Mouse (Mus musculus) gastrocnemius, adult 2 months (tissue): ENCODE results near the gene Nr6a1. TPM values are rescaled to one million over a fixed set of nuclear protein-coding genes. Genes with fewer than 3 reads are reported as not detected.
A peak's percentile ranks its signal among the peaks of the same experiment; 100 is the strongest.

Experiments
- DNase-seq: peaks from one replicate; pipeline ENCODE4 v3.0.0; 2022
- H3K27ac ChIP-seq: fragments of 200-600 bp; 2 replicates; pipeline ENCODE4 v1.8.1; 2022; ENCODE audit warnings: mild to moderate bottlenecking
- H3K4me3 ChIP-seq: fragments of 200-600 bp; 2 replicates; pipeline ENCODE4 v1.8.1; 2022; ENCODE audit warnings: mild to moderate bottlenecking, moderate library complexity
- CTCF ChIP-seq: fragments of 200-600 bp; IDR thresholded peaks from 2 replicates; pipeline ENCODE4 v1.8.1; 2022; ENCODE audit warnings: antibody characterized with exemption, mild to moderate bottlenecking, moderate library complexity
- intact Hi-C: fragments of 180-260 bp; cut with DNase I; formaldehyde crosslinking; loops from one replicate; pipeline ENCODE4 v1.15.1; 2025
- total RNA-seq, 2 experiments: library from RNA; stranded (reverse); gene quantifications; 2 replicates each; pipeline ENCODE4 v1.2.3; 2021

Gene Nr6a1
- total RNA-seq, 2 experiments from 2014 or later: 3.4 to 4.8 TPM

- Histone ChIP-seq H3K4me3 (0 out of 2 replicates have a peak overlapping the region, but pooled peaks have one; percentile 2), H3K27ac (peak overlapping the region; percentile 66)
- intact Hi-C loops: no loop called here
- peak; percentile 79 for DNase-seq
- no peak for TF ChIP-seq CTCF
These were observed 22.8 kb upstream of the Nr6a1 start for GRCm38 (mm10) chr2:38950281-38950719.

DNA sequence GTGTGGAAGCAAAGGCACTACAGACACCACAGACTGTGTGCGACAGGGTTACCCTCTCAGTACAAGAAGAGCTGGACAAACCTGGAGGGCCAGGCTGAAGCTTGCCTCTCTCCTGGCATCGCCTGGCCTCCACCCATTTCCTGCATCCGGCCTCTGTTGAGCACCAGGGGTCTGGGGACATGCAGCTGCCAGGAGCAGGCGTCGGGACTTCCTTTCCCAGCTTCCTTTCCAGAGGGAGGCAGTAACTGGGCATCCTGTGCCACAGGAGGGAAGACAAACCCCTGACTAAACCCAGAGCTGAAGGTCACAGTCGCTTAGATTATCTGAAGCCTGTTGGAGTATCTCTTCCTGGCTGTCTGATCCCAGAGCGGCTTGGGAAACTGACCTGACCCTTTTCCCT lies 20.1 kb upstream of the Nr6a1 start:
- H3K4me3 ChIP-seq: no peak overlapping the region
- peak overlapping the region; percentile 51 for H3K27ac ChIP-seq
- no peak for DNase-seq
- TF ChIP-seq CTCF: no peak
- intact Hi-C loops: no loop called here

GRCm38 (mm10) chr2:38944460-38945161 lies 17.1 kb upstream of the Nr6a1 start:
- intact Hi-C loops: no loop called here
- TF ChIP-seq CTCF: peak; percentile 24; the same call in 1 of the 2 replicates
- DNase-seq: peak; percentile 46
- no peak overlapping the region for H3K4me3 ChIP-seq
- H3K27ac ChIP-seq: no peak overlapping the region

GRCm38 (mm10) chr2:38943977-38944376 lies 16.5 kb upstream of the Nr6a1 start:
- TF ChIP-seq CTCF: no peak
- H3K27ac ChIP-seq: peak overlapping the region; percentile 12; the same call in 1 of the 2 replicates
- no peak for DNase-seq
- H3K4me3 ChIP-seq: no peak overlapping the region
- intact Hi-C loops: no loop called here

- intact Hi-C loops: no loop called here
- no peak for TF ChIP-seq CTCF
- no peak overlapping the region for H3K4me3 ChIP-seq
- peak overlapping the region; percentile 35; the same call in 1 of the 2 replicates for H3K27ac ChIP-seq
- no peak for DNase-seq
These were observed 15.7 kb upstream of the Nr6a1 start for GRCm38 (mm10) chr2:38943161-38943560.

- Histone ChIP-seq H3K4me3 (no peak overlapping the region), H3K27ac (no peak overlapping the region)
- DNase-seq: no peak
- intact Hi-C loops: no loop called here
- TF ChIP-seq CTCF: no peak
These were observed 14.4 kb upstream of the Nr6a1 start for GRCm38 (mm10) chr2:38941898-38942297.

GRCm38 (mm10) chr2:38941426-38941825 lies 13.9 kb upstream of the Nr6a1 start:
- DNase-seq: no peak
- intact Hi-C loops: no loop called here
- H3K4me3 ChIP-seq: no peak overlapping the region
- TF ChIP-seq CTCF: no peak
- no peak overlapping the region for H3K27ac ChIP-seq

GRCm38 (mm10) chr2:38939047-38939446 lies 11.6 kb upstream of the Nr6a1 start:
- no peak for DNase-seq
- Histone ChIP-seq H3K4me3 (no peak overlapping the region), H3K27ac (no peak overlapping the region)
- TF ChIP-seq CTCF: peak; percentile 39; the same call in 1 of the 2 replicates
- intact Hi-C loops: no loop called here

DNA sequence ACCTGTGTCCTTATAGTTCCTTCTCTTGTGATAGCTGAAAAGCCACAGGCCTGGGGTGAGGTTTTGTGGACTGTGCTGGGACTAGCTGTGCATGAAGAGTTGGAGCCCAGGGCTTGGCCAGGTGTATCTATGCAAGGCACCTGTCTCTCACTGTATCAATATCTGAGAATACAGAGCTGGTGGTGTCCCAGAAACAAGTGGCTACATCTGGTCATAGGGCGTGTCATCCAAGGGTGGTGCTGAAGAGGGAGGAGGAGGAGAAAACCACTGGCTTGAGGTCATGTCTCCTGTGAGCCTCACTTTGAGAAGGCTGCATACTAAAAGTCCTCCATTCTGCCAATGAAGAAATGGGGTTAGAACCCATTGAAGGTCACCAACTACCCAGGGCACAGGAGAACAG lies 10.5 kb upstream of the Nr6a1 start:
- Histone ChIP-seq H3K4me3 (no peak overlapping the region), H3K27ac (peak overlapping the region; percentile 43)
- intact Hi-C loops: no loop called here
- TF ChIP-seq CTCF: no peak
- DNase-seq: no peak

DNA sequence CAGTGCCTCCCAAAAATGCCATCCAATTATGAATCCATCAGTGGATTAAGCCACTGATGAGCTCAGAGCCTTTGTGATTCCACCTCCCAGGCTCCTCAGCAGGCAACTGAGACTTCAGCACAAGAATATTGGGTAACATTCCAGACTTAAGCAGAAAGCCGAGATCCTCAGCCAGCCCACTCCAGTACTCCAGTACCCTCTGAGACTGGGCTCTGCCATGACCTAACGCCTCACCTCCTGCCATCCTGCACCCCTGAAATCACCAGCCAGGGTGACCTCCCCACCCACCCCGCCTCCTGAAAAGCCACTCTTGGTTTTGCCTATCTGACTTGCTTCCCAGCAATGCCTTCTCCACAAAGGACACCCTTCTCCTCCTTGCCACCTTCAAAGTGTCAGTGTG lies 9.9 kb upstream of the Nr6a1 start:
- no peak overlapping the region for H3K4me3 ChIP-seq
- H3K27ac ChIP-seq: peak overlapping the region; percentile 43
- TF ChIP-seq CTCF: no peak
- DNase-seq: no peak
- intact Hi-C loops: no loop called here

DNA sequence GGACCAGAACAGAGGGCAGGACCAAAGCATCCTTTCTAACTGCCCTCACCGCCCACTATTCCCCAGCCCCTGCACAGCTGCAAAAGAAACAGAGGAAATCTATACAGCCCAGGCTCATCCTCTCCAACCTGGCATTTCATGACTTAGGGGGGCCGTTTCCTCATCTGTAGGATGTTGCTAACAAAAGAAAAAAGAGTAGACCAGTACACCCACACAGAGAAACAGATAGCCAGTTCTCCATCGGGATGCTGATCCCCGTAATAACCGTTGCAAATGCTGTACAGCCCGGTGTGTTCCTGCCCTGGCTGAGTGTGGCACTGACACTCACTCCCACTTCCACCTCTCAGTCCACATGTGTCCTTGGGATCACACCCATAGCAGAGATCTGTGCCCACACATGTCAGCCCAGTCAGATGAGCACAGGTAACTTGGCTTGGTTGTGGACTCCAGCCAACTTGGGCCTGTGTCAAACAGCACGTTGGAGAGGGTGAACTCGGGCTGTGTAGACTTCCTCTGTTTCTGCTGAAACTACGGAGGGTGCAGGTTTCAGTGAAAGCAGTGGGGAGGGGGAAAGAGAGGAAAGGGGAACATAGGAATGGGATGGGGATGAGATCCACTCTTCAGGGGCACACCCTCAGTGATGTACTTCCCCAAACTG lies 9.4 kb upstream of the Nr6a1 start:
- Histone ChIP-seq H3K27ac (peak overlapping the region; percentile 28; the same call in 1 of the 2 replicates), H3K4me3 (no peak overlapping the region)
- intact Hi-C loops: no loop called here
- no peak for TF ChIP-seq CTCF
- DNase-seq: no peak

DNA sequence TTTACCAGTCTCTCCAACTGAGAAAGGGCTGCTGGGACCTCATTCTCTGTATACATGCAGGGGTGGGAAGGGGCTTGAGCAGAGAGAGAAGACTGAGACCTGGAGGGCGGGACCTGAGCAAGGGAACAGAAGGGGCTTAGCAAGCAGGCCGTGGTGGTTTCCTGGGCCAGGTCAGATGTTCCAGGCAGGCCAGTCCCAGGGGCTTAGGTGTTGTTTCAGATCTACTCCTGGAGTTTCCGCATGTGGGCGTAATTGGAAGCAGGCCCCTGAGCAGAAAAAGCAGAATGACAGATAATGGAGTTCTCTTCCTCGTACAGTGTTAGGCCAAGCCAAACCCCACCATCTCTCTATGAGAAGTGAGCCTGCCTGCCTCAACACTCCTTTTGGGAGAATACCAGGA lies 7.4 kb upstream of the Nr6a1 start:
- H3K27ac ChIP-seq: peak overlapping the region; percentile 69
- intact Hi-C loops: no loop called here
- DNase-seq: peak; percentile 48
- no peak for TF ChIP-seq CTCF
- H3K4me3 ChIP-seq: peak overlapping the region; percentile 36

- Histone ChIP-seq H3K27ac (peak overlapping the region; percentile 68), H3K4me3 (peak overlapping the region; percentile 20)
- no peak for DNase-seq
- no peak for TF ChIP-seq CTCF
- intact Hi-C loops: no loop called here
These were observed 6.4 kb upstream of the Nr6a1 start for GRCm38 (mm10) chr2:38933931-38934330.
